Mouse (Mus musculus) limb, embryonic 14.5 days (tissue): ENCODE results near the gene Gmds. TPM values are rescaled to one million over a fixed set of nuclear protein-coding genes. Genes with fewer than 3 reads are reported as not detected.

Experiments
- ATAC-seq: fragments of 200-750 bp; cut with Nextera tagmentation; 2 replicates; pipeline ENCODE4 v1.8.0; 2017; ENCODE audit warnings: low read depth, moderate number of reproducible peaks, moderate TSS enrichment; ENCODE audit not compliant: low FRiP score
- DNase-seq: peaks from one replicate; pipeline ENCODE4 v3.0.0-alpha.2; 2015; ENCODE audit warnings: low spot score
- H3K27ac ChIP-seq: fragments of 300-500 bp; sonication (generic); replicated peaks from 2 replicates; pipeline ENCODE4 v1.5.1; 2014; ENCODE audit warnings: low read depth, mild to moderate bottlenecking, low read length, moderate library complexity, mixed read lengths
- H3K27me3 ChIP-seq: fragments of 300-500 bp; sonication (generic); 2 replicates; pipeline ENCODE4 v1.6.1; 2014; ENCODE audit warnings: low read length, mixed read lengths; ENCODE audit not compliant: control insufficient read depth, insufficient read depth
- H3K36me3 ChIP-seq: fragments of 300-500 bp; sonication (generic); 2 replicates; pipeline ENCODE4 v1.6.1; 2014; ENCODE audit warnings: mild to moderate bottlenecking, low read length, moderate library complexity, mixed read lengths; ENCODE audit not compliant: control insufficient read depth, insufficient read depth
- H3K4me1 ChIP-seq: fragments of 300-500 bp; sonication (generic); 2 replicates; pipeline ENCODE4 v1.6.1; 2014; ENCODE audit warnings: antibody characterized with exemption, low read length, mixed read lengths; ENCODE audit not compliant: control insufficient read depth, insufficient read depth
- H3K4me2 ChIP-seq: fragments of 300-500 bp; sonication (generic); replicated peaks from 2 replicates; pipeline ENCODE4 v1.6.1; 2014; ENCODE audit warnings: low read depth, mild to moderate bottlenecking, low read length, moderate library complexity; ENCODE audit not compliant: severe bottlenecking
- H3K4me3 ChIP-seq: fragments of 300-500 bp; sonication (generic); replicated peaks from 2 replicates; pipeline ENCODE4 v1.5.1; 2014; ENCODE audit warnings: low read length
- H3K9ac ChIP-seq: fragments of 300-500 bp; sonication (generic); 2 replicates; pipeline ENCODE4 v1.6.1; 2014; ENCODE audit warnings: mild to moderate bottlenecking, low read depth, low read length, moderate library complexity; ENCODE audit not compliant: severe bottlenecking
- H3K9me3 ChIP-seq: fragments of 300-500 bp; sonication (generic); 2 replicates; pipeline ENCODE4 v1.6.1; 2016; ENCODE audit warnings: low read length; ENCODE audit not compliant: control insufficient read depth
- POLR2A ChIP-seq: fragments of 200-500 bp; IDR thresholded peaks from 2 replicates; pipeline ENCODE4 v1.8.0; 2012; ENCODE audit warnings: inconsistent platforms, mild to moderate bottlenecking, moderate library complexity, borderline replicate concordance; ENCODE audit not compliant: insufficient read depth, insufficient read length; ENCODE audit errors: extremely low read depth
- WGBS: fragments of 180-500 bp; shearing (Covaris S2); extraction: QIAGEN DNeasy Blood & Tissue Kit; methylation state at CpG from one replicate; pipeline ENCODE4 v1.1.7; 2014; 5-methylcytosine and 5-hydroxymethylcytosine counted together
- polyA plus RNA-seq, 2 experiments: library from polyadenylated mRNA; depleted of rRNA in 1 of 2; stranded (reverse) in 1 of 2; unstranded in 1 of 2; fragments of >200 nt; fragmentation: Nextera tagmentation in 1 of 2; extraction: Ambion mirVana in 1 of 2; gene quantifications; 2 replicates each; pipeline versions ENCODE4 v1.2.1 to v1.2.3; 2012 to 2014

Gmds gene
- polyA plus RNA-seq, 2 experiments: 31.6 to 39.9 TPM

DNA sequence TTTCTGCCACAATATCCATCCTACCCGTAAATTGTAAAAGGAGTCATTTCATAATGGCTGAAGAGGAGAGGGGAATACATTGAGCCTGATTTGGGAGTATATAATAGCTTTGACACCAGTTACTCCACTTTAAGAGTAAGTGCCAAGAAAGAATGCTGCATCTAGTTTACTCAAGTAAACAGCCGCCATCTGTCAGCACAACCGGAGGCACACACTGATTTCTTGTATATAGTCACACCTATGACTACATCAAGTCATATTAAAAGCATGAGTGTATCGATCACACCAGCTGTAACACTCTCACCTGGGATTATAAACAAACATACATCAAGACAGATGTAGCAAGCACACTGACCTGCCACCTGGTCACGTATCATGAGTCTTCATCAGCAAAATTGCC lies 473.8 kb downstream of the Gmds start:
- Histone ChIP-seq H3K4me1 (0 out of 2 replicates have a peak, but pooled peaks cover 1% of the 10 kb centered on the region), H3K9ac (no peak overlapping the region), H3K27ac (no peak overlapping the region), H3K36me3 (no peaks in the 10 kb centered on the region), H3K27me3 (no peaks in the 10 kb centered on the region), H3K9me3 (no peaks in the 10 kb centered on the region), H3K4me2 (no peak overlapping the region), H3K4me3 (no peak overlapping the region)
- no peak for ATAC-seq
- WGBS: 85% methylated on average over 5 of the region's 5 CpGs
- no peak for DNase-seq
- TF ChIP-seq POLR2A: no peak

DNA sequence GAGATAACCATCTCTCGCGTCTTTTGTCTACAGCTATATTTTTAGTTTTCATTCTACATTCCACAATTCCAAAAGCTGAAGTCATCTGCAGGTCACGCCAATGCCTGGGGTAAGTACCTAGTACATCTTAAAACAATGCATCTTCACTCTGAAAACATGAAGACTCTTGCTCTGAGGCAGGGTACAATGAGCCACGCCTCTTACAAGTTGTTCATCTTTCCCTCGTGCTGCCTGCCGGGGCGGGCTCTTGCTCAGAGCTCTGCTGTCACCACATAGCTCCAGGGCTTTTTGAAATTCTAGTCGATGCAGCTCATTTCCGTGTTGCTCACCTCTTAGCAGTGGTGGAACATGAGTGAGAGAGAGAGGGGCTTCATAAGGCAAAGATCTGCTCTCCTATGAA lies 475.1 kb downstream of the Gmds start:
- WGBS: 56% methylated on average over 9 of the region's 9 CpGs
- no peaks in the 10 kb centered on the region for H3K9me3 ChIP-seq
- no peak overlapping the region for H3K4me3 ChIP-seq
- no peaks in the 10 kb centered on the region for H3K27me3 ChIP-seq
- DNase-seq (peak; percentile 26), ATAC-seq (no peak)
- no peak overlapping the region for H3K9ac ChIP-seq
- H3K4me1 ChIP-seq: 0 out of 2 replicates have a peak, but pooled peaks cover 2% of the 10 kb centered on the region
- TF ChIP-seq POLR2A: no peak
- H3K36me3 ChIP-seq: no peaks in the 10 kb centered on the region
- H3K27ac ChIP-seq: no peak overlapping the region
- no peak overlapping the region for H3K4me2 ChIP-seq

- Histone ChIP-seq H3K27me3 (0 out of 2 replicates have a peak, but pooled peaks cover 4% of the 10 kb centered on the region), H3K9me3 (no peaks in the 10 kb centered on the region), H3K4me3 (no peak overlapping the region), H3K27ac (no peak overlapping the region), H3K36me3 (no peaks in the 10 kb centered on the region), H3K4me1 (0 out of 2 replicates have a peak, but pooled peaks cover 2% of the 10 kb centered on the region), H3K9ac (no peak overlapping the region), H3K4me2 (no peak overlapping the region)
- WGBS: 92% methylated on average over 5 of the region's 5 CpGs
- DNase-seq: no peak
- ATAC-seq: no peak
- TF ChIP-seq POLR2A: no peak
Measured at GRCm38 (mm10) chr13:31860200-31860599, 478.3 kb downstream of the Gmds start.

- TF ChIP-seq POLR2A: no peak
- Histone ChIP-seq H3K4me1 (peaks cover 4% of the 10 kb centered on the region; the same call in 1 of the 2 replicates), H3K9ac (no peak overlapping the region), H3K27me3 (0 out of 2 replicates have a peak, but pooled peaks cover 4% of the 10 kb centered on the region), H3K9me3 (no peaks in the 10 kb centered on the region), H3K4me2 (no peak overlapping the region), H3K36me3 (no peaks in the 10 kb centered on the region), H3K4me3 (no peak overlapping the region), H3K27ac (no peak overlapping the region)
- ATAC-seq: no peak
- no peak for DNase-seq
- WGBS: 18% methylated on average over 4 of the region's 4 CpGs
Measured at GRCm38 (mm10) chr13:31854000-31854399, 484.5 kb downstream of the Gmds start.

GRCm38 (mm10) chr13:31853564-31853963 lies 485.0 kb downstream of the Gmds start:
- Histone ChIP-seq H3K9ac (no peak overlapping the region), H3K27me3 (0 out of 2 replicates have a peak, but pooled peaks cover 4% of the 10 kb centered on the region), H3K27ac (no peak overlapping the region), H3K4me1 (peaks cover 4% of the 10 kb centered on the region; the same call in 1 of the 2 replicates), H3K4me2 (no peak overlapping the region), H3K4me3 (no peak overlapping the region), H3K36me3 (no peaks in the 10 kb centered on the region), H3K9me3 (no peaks in the 10 kb centered on the region)
- no peak for TF ChIP-seq POLR2A
- 3% methylated on average over 2 of the region's 2 CpGs for WGBS
- DNase-seq: peak; percentile 33
- ATAC-seq: no peak
